Mouse (Mus musculus): ENCODE measurements at regions not wholly inside any gene's neighbourhood (a gene's known extent, or its start where the extent isn't known, plus 50 kb on each side); places are given as distances from the start of the nearest gene placed in this dataset.

- no peak for DNase-seq (ENCODE audit: low spot score in 2 of 2)
These were observed 161.6 kb downstream of the Hibadh start for GRCm38 (mm10) chr6:52478624-52479023.

GRCm38 (mm10) chr6:52479200-52479599, 161.0 kb downstream of the Hibadh start:
- no peak for DNase-seq (ENCODE audit: low spot score in 2 of 2)

DNA sequence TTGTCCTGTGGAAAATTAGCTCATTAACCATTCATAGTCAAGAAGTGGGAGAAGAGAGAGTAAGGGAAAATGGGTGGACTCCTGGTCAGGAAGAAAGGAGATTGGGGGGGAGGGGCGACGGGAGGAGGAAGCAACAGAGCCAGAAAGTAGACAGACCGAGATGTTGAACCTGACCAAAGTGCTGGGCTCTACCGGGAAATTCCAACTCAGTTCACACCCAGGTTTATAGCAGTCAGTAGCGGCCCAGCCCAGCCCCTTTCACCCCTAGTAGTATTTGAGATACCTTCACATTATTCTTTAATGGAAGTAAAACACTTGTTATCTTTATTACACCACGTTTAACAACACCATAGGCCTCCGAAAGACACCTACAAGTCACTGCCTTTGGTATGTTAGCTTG, 158.2 kb downstream of the Hibadh start:
- no peak for DNase-seq (ENCODE audit: low spot score in 2 of 2)

GRCm38 (mm10) chr6:52486146-52486545, 154.0 kb downstream of the Hibadh start:
- DNase-seq (ENCODE audit: low spot score in 2 of 2), result no peak

DNA sequence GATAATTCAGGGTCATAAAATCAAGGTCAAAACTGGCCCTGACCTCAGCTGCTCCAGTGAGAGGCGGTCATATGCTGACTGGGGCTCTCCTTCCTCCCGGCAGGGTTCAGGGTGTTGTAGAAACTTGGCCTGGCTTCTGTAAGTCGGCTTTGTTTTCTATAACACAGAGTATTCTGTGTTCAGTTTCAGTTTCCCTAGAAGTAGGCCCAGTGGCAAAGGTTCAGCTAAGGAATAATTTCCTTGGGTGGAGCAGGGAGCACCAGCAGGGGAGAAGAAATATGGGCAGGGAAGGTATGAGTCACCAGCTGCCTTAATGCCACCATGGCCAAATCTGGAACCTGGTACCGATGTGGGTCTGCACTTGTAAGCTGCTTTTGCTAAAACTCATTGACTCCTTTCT, 153.5 kb downstream of the Hibadh start:
- DNase-seq (ENCODE audit: low spot score in 2 of 2), result no peak

DNA sequence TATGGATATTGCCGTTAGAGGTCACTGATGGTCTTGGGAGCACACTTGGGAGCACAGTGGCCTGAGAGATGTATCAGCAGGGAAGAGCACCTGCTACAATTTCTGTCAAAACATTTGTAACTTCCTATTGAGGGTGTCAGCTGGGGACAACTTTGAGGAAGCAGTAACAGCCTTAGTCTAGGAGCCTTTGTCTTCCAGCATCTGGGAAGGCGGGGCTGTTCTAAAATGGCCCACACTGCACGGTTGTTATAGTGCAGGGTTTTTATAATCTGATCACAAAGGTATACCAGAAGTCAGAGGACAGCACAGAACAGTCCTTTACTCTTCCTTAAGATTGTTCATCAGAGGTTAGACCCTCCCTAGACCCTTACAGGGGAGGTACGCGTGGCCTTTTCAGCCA, 152.3 kb downstream of the Hibadh start:
- no peak for DNase-seq (ENCODE audit: low spot score in 2 of 2)

DNA sequence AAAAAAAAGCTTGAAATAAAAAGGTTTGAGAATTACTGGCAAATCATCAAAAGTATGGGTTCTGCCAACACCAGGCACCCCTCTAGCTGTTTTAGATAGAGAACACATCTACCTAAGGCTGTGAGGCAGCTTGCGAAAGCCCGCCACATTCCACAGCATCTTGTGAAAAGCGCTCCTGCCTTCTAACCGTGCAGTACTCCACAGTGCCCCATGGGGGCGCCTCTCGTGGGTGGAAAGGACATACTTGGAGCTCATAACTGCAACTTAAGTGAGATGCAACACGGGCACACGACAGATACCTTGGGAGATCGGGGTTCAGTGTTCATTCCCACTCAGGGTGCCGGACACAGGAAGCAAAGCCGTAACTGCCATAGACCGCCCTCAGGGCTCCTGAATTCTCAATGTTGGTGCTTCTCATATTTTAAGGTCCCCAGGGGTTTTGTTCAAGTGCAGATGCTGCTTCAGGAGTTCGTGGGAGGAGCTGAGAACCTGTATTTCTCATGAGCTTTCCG, 149.9 kb downstream of the Hibadh start:
- no peak for DNase-seq (ENCODE audit: low spot score in 2 of 2)

GRCm38 (mm10) chr6:52495301-52495700, 144.9 kb downstream of the Hibadh start:
- no peak for DNase-seq (ENCODE audit: low spot score in 2 of 2)

DNA sequence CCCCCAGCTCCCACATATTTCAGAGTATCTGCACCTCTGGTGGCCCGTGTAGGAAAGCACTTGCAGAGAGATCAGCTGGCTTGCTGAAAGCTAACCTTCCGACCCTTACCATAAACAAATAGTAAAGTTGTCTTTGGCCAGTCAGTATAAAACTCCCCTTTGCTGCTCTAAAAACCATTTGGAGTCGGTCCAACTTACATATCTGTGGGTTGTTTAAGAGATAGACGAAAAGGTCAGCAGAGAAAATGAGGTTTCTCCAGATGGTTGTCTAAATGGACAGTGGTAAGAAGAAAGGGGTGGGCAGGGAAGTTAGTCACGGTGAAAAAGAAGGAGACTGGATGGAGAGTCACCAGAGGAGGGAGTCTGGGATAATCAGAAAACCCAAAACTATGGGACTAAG, 144.3 kb downstream of the Hibadh start:
- no peak for DNase-seq (ENCODE audit: low spot score in 2 of 2)
